Mouse (Mus musculus) kidney, adult 2 months (tissue): Measurements from ENCODE around the gene Ocrl. TPM values are rescaled to one million over a fixed set of nuclear protein-coding genes. Genes with fewer than 3 reads are reported as not detected.

Source experiments
- DNase-seq: peaks from one replicate; pipeline ENCODE4 v3.0.0; 2021
- H3K27ac ChIP-seq: fragments of 200-500 bp; 2 replicates; pipeline ENCODE4 v1.5.1; 2012; ENCODE audit warnings: low read depth, low read length, control low read depth, inconsistent platforms; ENCODE audit not compliant: insufficient read depth
- H3K27me3 ChIP-seq: fragments of 200-500 bp; replicated peaks from 2 replicates; pipeline ENCODE4 v1.6.1; 2012; ENCODE audit warnings: mild to moderate bottlenecking, moderate library complexity, low read length, inconsistent platforms; ENCODE audit not compliant: control insufficient read depth, insufficient read depth
- H3K36me3 ChIP-seq: fragments of 200-500 bp; 2 replicates; pipeline ENCODE4 v1.6.1; 2012; ENCODE audit warnings: mild to moderate bottlenecking, moderate library complexity, low read length, inconsistent platforms; ENCODE audit not compliant: control insufficient read depth, insufficient read depth
- H3K4me1 ChIP-seq: fragments of 200-500 bp; 2 replicates; pipeline ENCODE4 v1.6.1; 2011; ENCODE audit warnings: low read length; ENCODE audit not compliant: control insufficient read depth, insufficient read depth
- H3K4me3 ChIP-seq: fragments of 200-500 bp; 2 replicates; pipeline ENCODE4 v1.5.1; 2011; ENCODE audit warnings: mild to moderate bottlenecking, low read depth, low read length, control low read depth; ENCODE audit not compliant: insufficient read depth
- CTCF ChIP-seq: fragments of 200-500 bp; conservative IDR thresholded peaks from 2 replicates; pipeline ENCODE4 v1.5.1; 2011; ENCODE audit warnings: low read depth, mild to moderate bottlenecking, control low read depth, low read length, moderate library complexity, mixed read lengths; ENCODE audit not compliant: insufficient read depth, insufficient read length
- POLR2A ChIP-seq: fragments of 200-500 bp; IDR thresholded peaks from one replicate; pipeline ENCODE4 v1.6.1; 2011; ENCODE audit warnings: low read depth, low read length, control low read depth
- WGBS: fragments of 180-500 bp; shearing (Covaris S2); methylation state at CpG from one replicate; pipeline ENCODE4 v1.1.7; 2018; 5-methylcytosine and 5-hydroxymethylcytosine counted together
- polyA plus RNA-seq: library from polyadenylated mRNA; depleted of rRNA; stranded (reverse); fragments of >200 nt; gene quantifications from 2 replicates; pipeline ENCODE4 v1.2.3, GENCODE M21; 2012

Gene Ocrl
- polyA plus RNA-seq, 1 experiment: 10.2 TPM

DNA sequence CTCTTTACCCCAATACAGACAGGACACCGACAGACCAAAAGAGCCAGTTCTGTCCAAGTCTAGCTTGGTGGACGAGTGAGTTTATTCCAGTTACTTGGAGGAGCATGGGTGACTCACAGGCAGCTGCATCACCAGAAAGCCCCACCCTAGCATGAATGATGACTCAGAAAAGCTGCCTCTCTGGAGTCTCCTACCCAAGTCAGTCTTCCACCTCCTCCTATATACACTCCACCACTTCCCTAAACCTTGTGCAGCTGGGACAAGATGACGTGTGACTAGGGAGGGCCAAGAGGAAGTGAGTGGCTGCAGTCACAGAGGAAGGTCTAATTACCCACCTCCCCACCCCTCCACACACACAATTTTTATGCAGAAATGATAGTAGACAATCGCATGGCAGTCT is 64.4 kb downstream of the Ocrl start:
- no peaks in the 10 kb centered on the region for H3K27me3 ChIP-seq
- no peak overlapping the region; the same call in 1 of the 2 replicates for H3K27ac ChIP-seq
- no peak for DNase-seq
- WGBS: 64% methylated on average over 4 of the region's 4 CpGs
- peaks cover 2% of the 10 kb centered on the region; the same call in 1 of the 2 replicates for H3K4me1 ChIP-seq
- TF ChIP-seq CTCF (no peak), POLR2A (no peak)
- no peaks in the 10 kb centered on the region for H3K36me3 ChIP-seq
- H3K4me3 ChIP-seq: no peak overlapping the region

DNA sequence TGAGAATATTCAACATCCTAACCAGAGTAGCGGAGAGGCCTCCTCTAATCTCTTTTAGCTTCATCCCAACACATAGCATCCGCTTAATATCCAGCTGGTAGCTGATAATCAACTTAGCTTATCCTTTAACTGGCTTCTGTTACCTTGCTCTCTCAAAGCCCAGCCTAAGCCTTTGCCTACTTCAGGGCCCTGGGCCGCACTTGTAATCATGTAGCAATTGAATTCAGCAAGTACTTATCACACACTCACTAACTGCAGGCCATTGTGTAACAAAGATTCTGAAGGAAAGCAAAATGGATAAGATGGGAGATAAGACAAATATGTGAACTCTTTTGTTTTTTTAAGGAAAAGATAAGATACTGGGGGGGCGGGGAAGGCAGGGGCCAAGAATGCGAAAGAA is 64.9 kb downstream of the Ocrl start:
- Histone ChIP-seq H3K36me3 (no peaks in the 10 kb centered on the region), H3K4me1 (peaks cover 2% of the 10 kb centered on the region; the same call in 1 of the 2 replicates), H3K27me3 (no peaks in the 10 kb centered on the region), H3K27ac (no peak overlapping the region), H3K4me3 (no peak overlapping the region)
- TF ChIP-seq POLR2A: no peak
- TF ChIP-seq CTCF: no peak
- WGBS: 78% methylated on average over 5 of the region's 5 CpGs
- DNase-seq: no peak

DNA sequence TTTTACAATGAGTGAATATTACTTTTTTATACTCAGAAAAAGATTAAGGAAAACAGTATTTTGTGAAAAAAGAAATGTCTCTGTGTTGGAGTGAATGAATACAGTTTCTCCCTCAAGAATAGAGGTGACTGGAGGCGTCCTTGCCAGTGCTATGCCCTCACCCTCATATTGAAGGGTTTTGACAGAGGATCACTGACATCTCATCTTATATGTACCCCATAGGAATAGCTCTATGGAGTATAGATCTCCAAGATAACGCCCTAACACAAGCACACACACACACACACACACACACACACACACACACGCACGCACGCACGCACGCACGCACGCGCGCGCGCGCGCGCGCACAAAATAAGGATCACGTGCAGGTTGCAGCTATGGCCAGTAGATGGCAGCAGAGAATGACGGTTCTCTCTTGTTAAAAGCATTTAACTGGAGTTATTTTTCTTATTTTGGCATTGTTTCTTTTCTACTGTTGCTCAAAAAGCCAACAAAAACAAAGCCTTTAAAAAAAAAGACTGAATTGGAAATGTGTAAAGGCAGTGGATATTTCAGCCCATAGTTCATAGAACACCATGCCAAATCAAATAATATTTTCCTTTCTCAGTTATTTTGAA is 72.9 kb downstream of the Ocrl start:
- TF ChIP-seq CTCF: peak; percentile 48
- TF ChIP-seq POLR2A: no peak

DNA sequence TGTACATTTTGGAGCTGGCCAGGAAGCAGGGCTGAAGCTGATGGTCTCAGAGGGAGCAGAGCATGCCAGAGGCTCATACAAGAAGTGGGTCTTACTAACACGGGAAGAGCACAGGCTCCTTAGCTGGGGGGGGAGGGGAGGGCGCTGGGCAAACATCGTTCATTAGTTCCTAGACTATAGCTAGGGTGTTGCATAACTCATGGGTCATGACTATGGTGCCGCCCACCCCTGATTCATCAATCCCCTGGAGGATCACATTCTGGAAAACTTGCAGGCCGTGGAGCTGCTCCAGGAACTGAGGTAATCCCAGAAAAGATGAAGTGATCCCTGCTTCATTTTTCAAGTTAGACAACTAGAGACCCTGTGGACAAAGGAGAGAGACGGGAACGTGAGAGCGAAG is 75.8 kb downstream of the Ocrl start:
- H3K4me3 ChIP-seq: no peak overlapping the region
- TF ChIP-seq POLR2A (no peak), CTCF (no peak)
- no peaks in the 10 kb centered on the region for H3K4me1 ChIP-seq
- no peak for DNase-seq
- H3K27me3 ChIP-seq: no peaks in the 10 kb centered on the region
- H3K36me3 ChIP-seq: no peaks in the 10 kb centered on the region
- 48% methylated on average over 8 of the region's 8 CpGs for WGBS
- H3K27ac ChIP-seq: no peak overlapping the region

More for the DNA sequence above, 72.9 kb downstream of the Ocrl start:
- H3K4me3 ChIP-seq: no peak overlapping the region
- no peaks in the 10 kb centered on the region for H3K27me3 ChIP-seq
- WGBS: under 1% methylated on average over 19 of the region's 19 CpGs
- H3K27ac ChIP-seq: no peak overlapping the region
- no peaks in the 10 kb centered on the region for H3K4me1 ChIP-seq
- no peaks in the 10 kb centered on the region for H3K36me3 ChIP-seq
- DNase-seq: peak; percentile 68

DNA sequence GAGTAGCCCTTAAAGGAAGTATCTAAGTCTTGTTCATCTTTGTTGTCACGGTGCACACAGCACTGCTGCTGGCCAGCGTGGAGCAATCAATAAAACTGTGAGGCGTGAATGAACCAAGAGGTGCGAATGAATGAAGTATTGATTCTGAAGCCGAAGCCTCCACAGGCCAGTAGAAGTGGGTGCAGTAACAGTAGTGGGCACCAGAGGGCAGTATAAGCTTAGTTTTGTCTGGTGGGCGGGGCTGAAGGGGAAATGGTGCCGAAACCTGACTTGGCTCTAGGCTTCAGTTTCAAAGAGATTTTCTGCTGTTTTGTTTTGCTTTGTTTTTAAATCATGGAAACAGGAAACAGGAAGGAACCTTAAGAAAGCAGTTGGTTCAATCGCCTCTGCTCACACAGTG is 80.4 kb downstream of the Ocrl start:
- DNase-seq: peak; percentile 68
- Histone ChIP-seq H3K27me3 (no peaks in the 10 kb centered on the region), H3K4me3 (no peak overlapping the region), H3K36me3 (no peaks in the 10 kb centered on the region), H3K4me1 (no peaks in the 10 kb centered on the region), H3K27ac (no peak overlapping the region)
- TF ChIP-seq POLR2A: no peak
- peak; percentile 84 for TF ChIP-seq CTCF
- WGBS: 0% methylated on average over 8 of the region's 8 CpGs

DNA sequence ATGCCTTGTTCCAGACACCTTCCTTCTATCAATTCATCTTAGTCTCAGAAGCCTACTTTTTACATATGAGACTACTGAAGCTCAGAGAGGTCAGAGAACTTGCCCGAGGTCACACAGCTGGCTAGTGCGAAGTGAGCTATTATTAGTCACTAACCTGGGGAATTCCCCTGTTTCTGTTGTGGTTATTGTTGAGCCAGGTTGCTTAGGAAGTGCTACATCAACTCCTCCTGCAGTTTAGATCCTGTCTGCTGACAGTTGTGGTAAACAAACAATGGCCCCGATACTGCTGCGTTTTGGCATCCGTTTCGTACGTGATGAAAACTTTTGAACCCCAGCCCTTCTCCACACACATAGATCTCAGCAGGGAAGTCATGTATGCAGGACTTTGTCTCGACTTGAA is 86.2 kb downstream of the Ocrl start:
- WGBS: 62% methylated on average over 8 of the region's 8 CpGs
- Histone ChIP-seq H3K4me1 (no peaks in the 10 kb centered on the region), H3K36me3 (no peaks in the 10 kb centered on the region), H3K4me3 (no peak overlapping the region), H3K27me3 (no peaks in the 10 kb centered on the region), H3K27ac (0 out of 2 replicates have a peak overlapping the region, but pooled peaks have one; percentile 33)
- TF ChIP-seq CTCF: no peak
- TF ChIP-seq POLR2A: no peak
- peak; percentile 17 for DNase-seq

DNA sequence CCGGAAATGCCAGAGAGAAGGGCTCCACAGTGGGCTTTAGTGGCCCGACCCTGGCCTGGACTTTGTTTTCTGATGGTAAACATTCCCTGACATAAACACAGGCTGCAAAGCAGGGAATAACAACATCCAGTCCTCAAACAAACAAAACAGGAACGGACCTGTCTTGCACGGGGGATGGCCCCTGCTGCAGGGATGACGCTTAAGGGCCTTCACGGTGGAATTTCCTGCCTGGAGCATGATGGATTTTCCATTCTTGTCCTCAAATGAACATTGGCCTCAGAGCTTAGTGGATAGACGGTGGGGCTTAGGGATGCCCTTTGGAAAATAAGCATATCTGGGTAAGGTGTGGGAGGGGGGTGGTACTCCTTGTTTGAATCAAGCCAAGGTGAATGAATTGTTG is 89.0 kb downstream of the Ocrl start:
- Histone ChIP-seq H3K36me3 (no peaks in the 10 kb centered on the region), H3K4me3 (no peak overlapping the region), H3K27me3 (no peaks in the 10 kb centered on the region), H3K27ac (no peak overlapping the region), H3K4me1 (no peaks in the 10 kb centered on the region)
- 67% methylated on average over 7 of the region's 7 CpGs for WGBS
- TF ChIP-seq POLR2A: no peak
- TF ChIP-seq CTCF: no peak
- DNase-seq: peak; percentile 17

DNA sequence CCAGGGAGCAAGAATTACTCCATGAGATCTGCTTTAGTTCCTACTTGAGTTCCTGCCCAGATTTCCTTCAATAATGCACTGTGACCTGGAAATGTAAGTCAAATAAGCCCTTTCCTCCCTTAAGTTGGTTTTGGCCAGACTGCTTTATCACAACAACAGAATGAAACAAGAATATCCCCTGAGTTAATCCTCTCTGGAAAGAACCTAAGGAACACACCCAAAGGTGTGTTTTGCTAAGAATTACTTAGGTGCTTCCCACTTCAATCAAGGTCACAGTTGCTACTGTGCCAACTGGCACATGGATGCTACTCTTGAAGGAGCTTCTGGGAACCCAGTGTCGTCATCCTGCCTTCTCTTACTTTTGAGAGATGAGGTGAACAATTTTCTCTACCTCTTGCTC is 92.6 kb downstream of the Ocrl start:
- peak; percentile 1 for DNase-seq
- Histone ChIP-seq H3K27ac (no peak overlapping the region), H3K27me3 (no peaks in the 10 kb centered on the region), H3K4me3 (no peak overlapping the region), H3K36me3 (no peaks in the 10 kb centered on the region), H3K4me1 (no peaks in the 10 kb centered on the region)
- 77% methylated on average over 1 of the region's 1 CpGs for WGBS
- TF ChIP-seq POLR2A (no peak), CTCF (no peak)
